Mouse (Mus musculus) MEL (cell line): Measurements from ENCODE around the gene Olfr786.

Source experiments
- BHLHE40 ChIP-seq: IDR thresholded peaks from 2 replicates; pipeline ENCODE4 v1.6.1; 2012; ENCODE audit warnings: low read depth, mild to moderate bottlenecking, inconsistent platforms, low read length, improper control_type of control experiment, borderline replicate concordance
- CTCF ChIP-seq, 3 experiments: IDR thresholded peaks in 2 of 3; conservative IDR thresholded peaks in 1 of 3; 2 replicates each; pipeline ENCODE4 v1.5.1; 2011 to 2012; ENCODE audit warnings: low read length in 3 of 3, low read depth in 2 of 3, mild to moderate bottlenecking in 2 of 3, improper control_type of control experiment in 1 of 3, inconsistent platforms in 1 of 3, mixed read lengths in 1 of 3, moderate library complexity in 1 of 3; ENCODE audit not compliant: control insufficient read depth in 1 of 3, insufficient read depth in 1 of 3, poor library complexity in 1 of 3, severe bottlenecking in 1 of 3
- MAX ChIP-seq: IDR thresholded peaks from 2 replicates; pipeline ENCODE4 v1.6.1; 2011; ENCODE audit warnings: low read length, improper control_type of control experiment
- MYC ChIP-seq: IDR thresholded peaks from 2 replicates; pipeline ENCODE4 v1.6.1; 2011; ENCODE audit warnings: low read depth, mild to moderate bottlenecking, low read length, improper control_type of control experiment, moderate library complexity
- POLR2A ChIP-seq, 2 experiments: IDR thresholded peaks; 2 replicates each; pipeline ENCODE4 v1.6.1; 2011 to 2012; ENCODE audit warnings: low read length in 2 of 2, mild to moderate bottlenecking in 2 of 2, control low read depth in 1 of 2, improper control_type of control experiment in 1 of 2, low read depth in 1 of 2, moderate library complexity in 1 of 2; ENCODE audit not compliant: control insufficient read depth in 1 of 2, insufficient read depth in 1 of 2, poor library complexity in 1 of 2
- POLR2AphosphoS5 ChIP-seq: IDR thresholded peaks from 2 replicates; pipeline ENCODE4 v1.6.1; 2012; ENCODE audit warnings: low read depth, borderline replicate concordance, mild to moderate bottlenecking, inconsistent platforms, low read length, moderate library complexity, mixed read lengths
- TCF12 ChIP-seq: IDR thresholded peaks from 2 replicates; pipeline ENCODE4 v1.6.1; 2014; ENCODE audit warnings: low read depth, mild to moderate bottlenecking, inconsistent platforms, low read length, improper control_type of control experiment, moderate library complexity
- USF1 ChIP-seq: IDR thresholded peaks from 2 replicates; pipeline ENCODE4 v1.6.1; 2014; ENCODE audit warnings: low read depth, mild to moderate bottlenecking, inconsistent platforms, low read length, improper control_type of control experiment, moderate library complexity
- ZC3H11A ChIP-seq: IDR thresholded peaks from 2 replicates; pipeline ENCODE4 v1.6.1; 2012; ENCODE audit warnings: low read depth, mild to moderate bottlenecking, inconsistent platforms, low read length, improper control_type of control experiment
- ZNF384 ChIP-seq: IDR thresholded peaks from 2 replicates; pipeline ENCODE4 v1.6.1; 2012; ENCODE audit warnings: low read depth, mild to moderate bottlenecking, inconsistent platforms, low read length, improper control_type of control experiment

DNA sequence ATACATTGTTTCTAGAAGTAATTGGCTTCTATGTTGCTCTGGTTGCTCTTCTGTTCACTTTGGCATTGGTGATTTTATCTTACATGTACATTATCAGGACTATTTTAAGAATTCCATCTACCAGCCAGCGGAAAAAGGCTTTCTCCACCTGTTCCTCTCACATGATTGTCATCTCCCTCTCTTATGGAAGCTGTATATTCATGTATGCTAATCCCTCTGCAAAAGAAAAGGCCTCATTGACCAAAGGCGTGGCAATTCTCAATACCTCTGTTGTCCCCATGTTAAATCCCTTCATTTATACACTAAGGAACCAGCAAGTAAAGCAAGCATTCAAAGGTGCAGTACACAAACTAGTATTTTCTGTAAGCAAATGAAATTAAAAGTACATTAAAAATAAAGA lies 46.1 kb downstream of the Olfr786 start:
- TF ChIP-seq POLR2A (IDR thresholded peaks at IDR 0.05; ENCODE audit: control insufficient read depth in 1 of 2, insufficient read depth in 1 of 2, low read depth in 1 of 2, low read length in 2 of 2, poor library complexity in 1 of 2) (no peak), TCF12 (no peak), CTCF (IDR thresholded peaks at IDR 0.05 in 2 of 3, conservative IDR thresholded peaks at IDR 0.05 in 1 of 3; ENCODE audit: control insufficient read depth in 1 of 3, insufficient read depth in 1 of 3, low read depth in 2 of 3, low read length in 3 of 3, poor library complexity in 1 of 3, severe bottlenecking in 1 of 3) (no peak), MAX (no peak), MYC (no peak), POLR2AphosphoS5 (no peak), USF1 (no peak), ZC3H11A (no peak), BHLHE40 (no peak), ZNF384 (no peak)
